Mouse (Mus musculus) activated CD4-positive, CD25-positive, alpha-beta regulatory T cell, adult 4 months (primary cell): Measurements from ENCODE around the gene Zfp341. TPM values are rescaled to one million over a fixed set of nuclear protein-coding genes. Genes with fewer than 3 reads are reported as not detected.

Source experiments
- ATAC-seq: one replicate; pipeline ENCODE4 v1.8.0; 2017
- polyA plus RNA-seq, 2 experiments: library from polyadenylated mRNA; unstranded; fragments of 100-300 nt; shearing (Covaris generic); gene quantifications; one replicate each; pipeline ENCODE4 v1.2.1; 2017

Gene Zfp341
- under 1 TPM; 0.37 to 0.73 TPM for polyA plus RNA-seq

DNA sequence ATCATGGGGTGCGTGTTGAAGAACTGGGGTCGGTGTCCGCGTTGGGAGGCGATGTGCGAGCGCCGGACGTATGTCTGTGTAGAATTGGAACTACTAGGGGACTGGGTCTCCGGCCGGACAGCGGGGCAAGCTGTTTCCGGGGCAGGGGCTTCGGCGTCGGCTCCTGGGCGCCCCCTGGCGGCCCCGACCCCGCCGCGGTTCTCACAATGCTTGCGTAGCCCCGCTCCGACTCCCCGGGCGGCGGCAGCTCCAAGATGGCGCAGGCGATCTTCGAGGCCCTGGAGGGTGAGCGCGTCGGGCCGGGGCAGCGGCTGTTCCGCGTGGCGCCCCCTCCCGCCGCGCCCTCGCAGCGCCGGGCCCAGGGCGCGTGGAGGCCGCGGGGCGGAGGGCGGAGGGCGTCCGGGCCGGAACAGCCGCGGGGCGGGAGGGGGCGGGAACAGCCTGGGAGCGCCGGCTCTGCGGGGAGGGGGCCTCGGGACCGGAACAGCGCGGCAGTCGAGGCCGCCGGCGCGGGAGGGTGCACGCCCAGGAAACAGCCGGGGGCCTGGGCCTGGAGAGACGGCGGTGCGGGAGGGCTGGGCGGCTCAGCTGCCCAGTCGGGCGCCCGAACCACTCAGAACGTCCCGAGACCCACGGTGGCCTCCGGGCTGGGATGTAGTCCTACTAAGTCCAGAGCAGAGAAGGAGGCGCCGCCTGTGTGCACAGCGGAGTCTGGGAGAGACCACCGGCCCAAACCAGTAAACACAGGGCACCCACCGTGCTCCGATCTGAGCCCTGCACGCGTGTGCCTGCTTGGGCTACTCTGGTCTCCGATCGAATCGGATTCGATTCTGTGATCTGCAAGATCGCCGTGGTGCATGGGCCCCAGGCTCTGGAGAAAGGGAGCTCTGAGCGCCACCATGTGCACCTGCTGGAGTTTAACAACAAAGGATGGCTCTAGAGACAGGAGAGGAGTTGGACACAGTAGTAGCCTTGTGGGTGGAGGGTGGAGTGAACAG is at the start of gene Zfp341, which contains the start of gene 4930519P11Rik:
TSS of gene Zfp341 (plus strand) at position 180 of the 998 bp plus-strand sequence.
TSS of gene 4930519P11Rik (minus strand) at position 320 of the 998 bp plus-strand sequence.
- ATAC-seq: peak; percentile 78

DNA sequence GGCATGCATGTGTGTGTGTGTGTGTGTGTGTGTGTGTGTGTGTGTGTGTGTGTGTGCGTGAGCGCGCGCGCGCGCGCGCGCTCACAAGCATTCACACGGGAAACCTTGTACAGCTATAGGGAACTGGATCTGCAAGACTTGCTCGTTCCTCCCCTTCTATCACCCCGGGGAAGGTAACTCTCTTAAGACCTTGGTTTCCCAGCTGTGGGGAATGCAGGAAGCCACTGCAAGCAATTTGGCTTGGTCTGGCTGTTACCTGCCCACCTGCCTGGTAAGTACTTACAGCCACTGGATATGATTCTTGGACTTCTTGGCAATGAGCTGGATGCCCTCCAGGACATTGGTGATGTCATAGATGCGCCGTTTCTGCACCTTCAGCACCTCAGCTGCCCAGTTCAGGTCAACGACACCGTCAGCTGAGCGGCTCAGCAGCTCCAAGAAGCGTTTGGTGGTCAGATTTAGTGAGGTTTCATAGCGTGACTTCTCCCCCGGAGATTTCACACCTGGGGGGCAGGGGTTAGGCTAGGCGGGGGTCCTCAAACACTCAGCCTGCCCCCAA is 49.4 kb upstream of the Zfp341 start:
- ATAC-seq: no peak

DNA sequence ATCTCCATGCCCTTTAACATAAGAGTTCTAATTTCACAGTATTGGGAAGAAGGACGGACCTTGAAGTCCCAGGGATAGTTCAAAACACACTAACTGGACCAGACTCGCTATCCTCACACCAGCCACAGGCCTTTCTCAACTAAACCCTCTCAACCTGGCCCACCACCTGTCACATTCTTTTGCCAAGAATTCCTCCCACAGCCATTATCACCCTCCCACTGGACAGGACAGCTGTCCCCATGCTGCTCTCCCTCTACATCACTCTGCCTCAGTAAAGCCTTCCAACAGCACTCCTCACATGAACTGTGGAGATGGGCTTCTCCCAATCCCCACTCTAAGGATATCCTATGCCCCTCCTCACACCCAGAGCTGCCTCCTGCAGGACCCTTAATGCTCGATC is 47.5 kb upstream of the Zfp341 start:
- no peak for ATAC-seq

DNA sequence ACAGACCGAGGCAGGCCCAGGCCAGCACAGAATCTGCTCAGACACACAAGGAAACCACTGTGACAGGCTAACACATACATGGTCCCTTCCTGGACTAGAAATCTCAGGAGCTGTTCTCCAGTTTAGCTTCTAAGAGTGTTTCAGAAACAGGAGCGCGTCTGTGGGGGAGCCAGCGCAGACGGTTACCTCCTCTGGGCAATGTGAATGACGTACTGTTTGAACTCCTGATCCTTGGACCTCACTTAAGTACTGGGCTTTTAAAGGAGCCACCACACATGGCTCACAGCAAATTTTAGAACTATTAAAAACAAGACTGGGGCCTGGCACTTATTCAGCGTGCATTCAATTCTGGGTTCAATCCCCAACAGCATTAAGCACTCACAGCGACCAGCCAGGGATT is 46.5 kb upstream of the Zfp341 start:
- ATAC-seq: no peak

DNA sequence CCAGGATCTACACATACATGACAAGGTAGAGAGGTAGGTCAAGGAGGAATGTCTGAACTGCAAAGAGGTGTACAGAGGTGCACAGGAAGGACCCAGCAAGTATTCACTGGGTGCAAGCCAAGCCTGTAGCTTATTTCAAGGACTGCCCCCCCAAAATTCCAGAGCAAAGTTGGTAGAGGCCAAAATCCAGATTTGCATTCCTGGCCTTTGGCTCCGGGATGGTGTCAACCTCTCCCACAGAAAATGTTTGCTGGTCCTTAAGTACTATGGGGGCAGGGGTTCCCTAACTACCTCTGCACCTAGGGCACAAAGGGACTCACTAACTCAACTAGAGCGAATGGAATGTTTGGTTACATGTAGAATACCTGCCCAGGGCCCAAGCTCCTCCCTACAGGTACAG is 45.3 kb upstream of the Zfp341 start:
- ATAC-seq: no peak

DNA sequence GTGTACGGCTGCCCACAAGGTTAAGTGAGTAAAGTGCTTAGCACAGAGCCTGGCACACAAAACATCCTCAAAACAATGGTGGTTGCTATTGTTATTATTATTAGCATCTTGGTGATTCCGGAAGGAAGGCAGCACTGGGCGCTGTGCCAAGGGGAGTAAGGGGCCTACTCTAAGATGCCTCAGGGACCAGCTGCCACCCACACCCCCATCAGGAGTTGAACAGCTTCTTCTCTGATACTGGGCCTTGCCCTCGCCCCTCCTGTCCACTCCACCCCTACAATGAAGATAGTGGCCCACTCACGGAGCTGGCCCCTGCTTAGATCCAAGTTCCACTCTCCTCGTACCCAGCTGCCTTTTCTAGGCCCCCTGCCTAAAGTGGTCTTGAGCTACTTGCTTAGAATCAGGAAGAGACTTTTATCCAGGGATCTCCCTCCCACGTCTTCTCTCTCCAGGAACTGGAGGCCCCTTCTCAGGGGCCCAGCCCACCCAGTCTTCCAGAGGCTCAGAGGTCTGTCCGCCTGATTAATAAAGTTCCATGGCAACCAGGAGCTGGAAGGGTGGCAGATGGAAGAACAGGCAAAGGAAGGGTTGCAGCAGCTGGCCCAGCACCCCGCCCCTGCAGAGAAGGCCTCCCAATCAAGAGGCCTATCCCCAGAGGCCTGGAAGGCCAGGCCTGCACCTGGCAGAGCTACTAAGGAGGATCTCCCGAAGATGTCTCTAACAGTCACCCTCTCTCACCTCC is 44.6 kb upstream of the Zfp341 start:
- ATAC-seq: no peak

DNA sequence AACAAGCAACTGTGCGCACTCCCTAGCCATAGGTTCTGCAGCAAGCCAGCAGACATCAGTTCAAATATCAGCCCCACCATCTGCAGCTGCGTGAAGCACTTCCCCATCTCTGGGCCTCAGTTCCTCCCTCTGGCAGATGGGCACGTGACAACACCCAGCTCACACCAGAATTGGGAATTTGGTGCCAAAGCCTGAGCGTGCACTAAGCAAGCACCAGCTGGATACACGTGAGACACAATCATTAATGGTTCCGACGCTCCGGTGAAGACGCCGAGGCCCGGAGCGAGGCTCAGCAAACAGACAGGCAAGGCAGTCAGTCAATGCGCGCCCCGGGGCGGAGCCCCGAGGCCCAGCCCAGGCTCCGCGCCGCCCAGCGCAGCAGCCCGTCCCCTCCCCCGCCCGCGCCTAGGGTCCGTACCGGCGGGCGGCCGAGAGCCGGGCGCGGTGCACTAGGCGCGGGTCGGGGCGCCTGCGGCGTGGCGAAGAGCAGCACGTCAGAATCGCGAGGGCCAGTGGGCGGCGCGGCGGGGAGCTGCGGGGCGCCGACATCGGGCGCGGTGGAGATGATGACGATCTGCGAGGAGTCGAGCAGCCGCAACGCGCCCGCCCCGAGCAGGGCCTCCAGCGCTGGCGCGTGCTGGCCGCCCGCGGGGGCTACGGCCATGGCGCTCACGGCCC is 43.9 kb upstream of the Zfp341 start:
- ATAC-seq: peak; percentile 41

DNA sequence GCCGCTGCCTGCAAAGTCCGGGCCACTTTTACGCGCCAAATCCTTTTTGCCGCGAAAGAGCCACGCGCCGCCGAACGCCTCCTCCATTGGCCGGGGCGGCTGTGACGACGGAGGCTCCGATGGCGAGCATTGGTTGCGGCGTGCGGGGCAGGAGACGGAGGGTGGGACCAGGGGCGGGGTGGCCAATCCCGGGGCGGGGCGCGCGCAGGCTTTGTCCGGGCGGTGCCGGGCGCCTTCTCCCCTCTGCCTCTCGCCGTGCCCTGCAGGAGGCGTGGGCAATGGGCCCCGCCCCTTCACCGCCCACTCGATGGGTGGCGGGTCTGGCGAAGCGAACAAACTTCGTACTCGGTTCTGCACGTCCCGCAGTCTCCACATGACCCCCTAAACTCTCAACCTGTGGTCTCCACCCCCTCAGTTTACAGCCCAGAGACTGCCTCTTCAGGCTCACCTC is 43.2 kb upstream of the Zfp341 start, which contains the start of gene E2f1:
TSS of gene E2f1 (minus strand) at position 57 of the 451 bp plus-strand sequence.
- ATAC-seq: peak; percentile 97

DNA sequence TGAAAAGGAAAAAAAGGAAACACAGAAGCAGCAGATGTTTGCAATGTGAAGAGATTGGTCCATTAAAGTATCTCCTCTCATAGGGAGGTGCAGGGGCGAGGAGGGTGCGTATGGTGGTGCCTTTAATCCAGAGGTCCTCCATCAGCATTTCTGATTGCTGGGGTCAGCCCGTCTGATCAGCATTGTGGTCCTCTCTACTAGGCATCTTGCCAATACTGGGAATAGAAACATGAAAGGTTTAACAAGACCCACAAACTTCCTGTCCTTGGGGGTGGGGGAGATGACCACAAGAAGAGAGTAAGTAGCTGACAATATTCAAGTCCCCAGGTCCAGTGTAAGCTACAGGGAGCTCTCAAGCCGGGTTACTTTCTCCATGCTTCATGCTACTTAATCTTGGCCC is 42.4 kb upstream of the Zfp341 start:
- ATAC-seq: no peak

DNA sequence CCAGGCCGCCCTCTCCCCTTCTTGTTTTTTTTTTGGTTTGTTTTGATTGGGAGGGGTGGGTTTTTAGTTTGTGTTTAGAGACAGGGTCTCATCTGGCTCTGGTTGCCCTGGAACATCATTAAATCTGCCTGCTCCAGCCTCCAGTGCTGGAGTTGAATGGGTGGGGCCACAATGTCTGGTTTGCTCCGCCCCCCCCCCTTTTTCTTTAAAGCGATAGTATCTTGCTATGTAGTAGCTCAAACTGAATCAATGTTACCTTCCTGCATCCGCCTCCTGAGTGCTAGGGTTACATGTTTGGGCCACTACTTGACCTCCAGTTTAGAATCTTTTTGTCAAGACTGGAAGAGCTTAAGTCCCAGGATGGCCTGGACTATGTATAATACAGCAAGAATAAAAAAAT is 41.8 kb upstream of the Zfp341 start:
- no peak for ATAC-seq

DNA sequence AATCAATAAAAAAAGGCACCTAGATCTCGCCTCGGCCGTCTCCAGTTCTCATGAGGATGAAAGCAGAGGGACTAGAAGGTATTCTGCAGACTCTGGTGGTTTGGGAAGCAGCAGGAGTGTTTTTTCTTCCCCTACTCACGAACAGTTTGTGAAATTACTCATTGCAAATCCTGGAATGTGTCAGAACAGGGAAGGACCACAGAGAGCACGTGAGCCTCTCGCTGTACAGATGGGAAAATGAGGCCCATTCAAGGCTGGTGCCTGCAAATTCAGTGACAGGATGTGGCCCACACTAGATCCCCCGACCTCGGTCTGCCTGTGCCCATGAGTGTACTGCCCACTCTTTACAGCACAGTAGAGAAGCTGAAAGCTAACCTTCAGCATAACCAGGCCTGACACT is 41.1 kb upstream of the Zfp341 start:
- ATAC-seq: no peak

DNA sequence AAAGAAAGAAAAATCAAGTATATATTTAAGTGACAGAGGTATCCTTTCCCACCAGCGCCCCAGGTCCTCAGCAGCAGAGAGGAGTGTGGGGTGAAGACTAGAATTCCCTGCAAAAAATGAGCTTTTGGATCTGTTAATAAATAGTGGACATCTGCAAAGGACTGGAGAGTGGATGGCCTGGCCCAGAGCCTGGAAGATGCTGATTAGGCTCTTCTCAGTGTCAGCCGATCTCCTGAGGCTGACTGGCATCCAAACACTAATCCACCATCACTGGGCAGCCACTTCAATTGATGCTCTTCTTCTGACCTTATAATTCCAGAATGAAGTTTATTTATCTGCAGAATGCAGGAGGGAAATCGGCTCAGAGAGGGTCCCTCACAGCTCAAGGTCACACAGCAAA is 40.1 kb upstream of the Zfp341 start:
- no peak for ATAC-seq

DNA sequence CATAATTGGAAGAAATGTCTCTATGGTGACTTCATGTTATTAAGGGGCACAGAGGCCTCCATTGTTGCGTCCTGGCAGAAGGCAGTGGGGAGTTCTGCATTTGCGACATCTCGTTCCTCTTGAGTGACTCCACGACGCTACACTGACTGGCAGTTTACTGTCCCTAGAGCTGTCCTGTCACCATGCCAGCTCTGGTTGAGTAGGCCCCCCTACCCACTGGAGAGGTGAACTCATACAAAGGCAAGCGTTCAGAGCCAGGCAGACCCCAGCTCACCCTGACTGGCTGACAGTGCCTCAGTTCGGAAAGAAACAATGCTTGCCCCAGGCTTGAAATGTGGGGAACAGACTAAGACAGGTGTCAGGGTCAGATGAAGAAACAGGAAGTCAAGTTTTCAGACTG is 38.8 kb upstream of the Zfp341 start:
- ATAC-seq: no peak

DNA sequence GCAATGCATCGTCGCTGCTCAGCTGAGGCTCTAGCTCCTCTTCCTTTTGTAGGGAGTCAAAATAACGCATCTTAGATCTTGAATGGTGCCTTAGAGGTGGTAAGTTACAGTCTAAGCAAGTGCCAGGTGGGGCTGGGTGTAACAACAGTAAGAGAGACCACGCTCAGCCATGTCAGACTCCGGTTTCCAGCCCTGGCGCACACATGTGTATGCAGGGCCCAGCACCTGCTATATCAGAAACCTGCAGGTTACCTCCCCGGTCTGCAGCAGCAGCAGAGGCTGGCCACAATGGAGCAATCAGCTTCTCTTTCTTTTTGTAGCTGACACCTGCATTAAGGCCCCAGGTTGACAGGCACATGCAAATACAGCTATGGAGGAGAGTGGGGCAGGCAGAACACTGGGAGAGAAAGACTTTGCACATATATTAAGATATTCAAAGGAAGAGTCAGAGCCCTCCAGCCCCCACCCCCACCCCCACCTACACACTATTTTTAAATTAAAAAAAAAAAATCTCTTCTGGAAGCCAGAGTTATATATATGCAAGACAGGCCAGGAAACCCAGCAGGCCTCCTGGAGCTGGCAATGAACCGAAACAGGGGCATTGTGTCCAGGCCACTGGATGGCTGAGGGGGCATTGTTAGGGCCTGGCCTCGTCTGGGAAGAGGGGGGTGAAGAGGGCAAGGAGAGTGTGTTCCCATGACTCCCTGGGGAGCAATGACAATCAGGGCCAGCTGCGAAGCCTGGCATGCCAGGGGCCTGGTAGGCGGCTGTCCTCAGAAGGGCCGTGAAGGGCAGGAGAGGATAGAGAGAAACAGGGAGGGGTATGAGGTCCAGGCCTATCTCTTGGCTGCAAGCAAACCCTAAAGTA is 36.0 kb upstream of the Zfp341 start:
- no peak for ATAC-seq

DNA sequence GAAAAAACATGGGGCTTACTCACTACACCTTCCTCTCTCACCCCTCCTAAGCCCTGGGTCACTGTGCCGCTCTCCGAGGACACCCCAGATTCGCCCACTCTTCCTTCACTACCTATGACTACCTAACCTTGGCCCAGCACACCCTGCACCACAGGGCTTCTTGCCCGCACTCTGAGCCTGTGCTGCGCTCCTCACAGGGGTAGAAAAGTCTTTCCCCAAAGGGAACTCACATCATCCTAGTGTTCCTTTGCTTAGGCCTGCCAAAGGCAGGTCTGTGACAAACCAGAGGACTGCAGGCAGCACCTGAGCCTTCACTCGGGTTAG is 35.4 kb upstream of the Zfp341 start:
- ATAC-seq: no peak

DNA sequence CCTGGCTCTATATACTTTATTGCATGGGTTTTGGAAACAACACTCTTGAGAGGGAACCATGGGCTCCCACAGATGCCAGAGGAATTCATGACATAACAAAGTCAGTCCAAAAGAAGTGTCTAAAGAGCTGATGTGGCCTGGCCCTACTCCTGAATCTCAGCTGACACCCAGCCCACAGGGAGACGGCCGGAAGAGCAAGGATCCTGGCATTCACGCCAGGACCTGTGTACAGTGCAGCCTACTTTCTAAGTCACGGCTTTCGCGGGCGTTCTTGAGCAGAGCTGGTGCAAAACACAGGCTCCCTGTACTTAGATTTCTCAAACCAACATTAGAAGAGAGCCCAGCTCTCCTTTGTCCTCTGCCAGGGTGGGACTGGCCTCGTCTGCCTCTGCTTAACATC is 32.5 kb upstream of the Zfp341 start:
- ATAC-seq: no peak

DNA sequence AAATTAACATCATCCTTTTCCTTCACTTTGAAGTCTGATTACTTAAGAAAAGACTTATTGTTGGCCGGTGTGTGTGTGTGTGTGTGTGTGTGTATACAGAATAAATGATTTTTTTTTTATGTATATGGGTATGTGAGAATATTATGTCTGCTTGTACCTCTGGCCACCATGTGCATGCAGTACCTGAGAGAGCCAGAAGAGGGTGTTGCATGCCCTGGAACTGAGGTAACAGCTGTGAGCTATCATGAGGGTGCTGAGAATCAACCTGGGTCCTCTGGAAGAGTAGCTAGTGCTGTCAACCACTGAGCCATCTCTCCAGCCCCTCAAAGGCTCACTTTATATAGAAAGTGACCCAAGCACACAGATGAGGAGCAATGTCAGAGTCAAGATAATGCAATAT is 31.7 kb upstream of the Zfp341 start:
- ATAC-seq: no peak

DNA sequence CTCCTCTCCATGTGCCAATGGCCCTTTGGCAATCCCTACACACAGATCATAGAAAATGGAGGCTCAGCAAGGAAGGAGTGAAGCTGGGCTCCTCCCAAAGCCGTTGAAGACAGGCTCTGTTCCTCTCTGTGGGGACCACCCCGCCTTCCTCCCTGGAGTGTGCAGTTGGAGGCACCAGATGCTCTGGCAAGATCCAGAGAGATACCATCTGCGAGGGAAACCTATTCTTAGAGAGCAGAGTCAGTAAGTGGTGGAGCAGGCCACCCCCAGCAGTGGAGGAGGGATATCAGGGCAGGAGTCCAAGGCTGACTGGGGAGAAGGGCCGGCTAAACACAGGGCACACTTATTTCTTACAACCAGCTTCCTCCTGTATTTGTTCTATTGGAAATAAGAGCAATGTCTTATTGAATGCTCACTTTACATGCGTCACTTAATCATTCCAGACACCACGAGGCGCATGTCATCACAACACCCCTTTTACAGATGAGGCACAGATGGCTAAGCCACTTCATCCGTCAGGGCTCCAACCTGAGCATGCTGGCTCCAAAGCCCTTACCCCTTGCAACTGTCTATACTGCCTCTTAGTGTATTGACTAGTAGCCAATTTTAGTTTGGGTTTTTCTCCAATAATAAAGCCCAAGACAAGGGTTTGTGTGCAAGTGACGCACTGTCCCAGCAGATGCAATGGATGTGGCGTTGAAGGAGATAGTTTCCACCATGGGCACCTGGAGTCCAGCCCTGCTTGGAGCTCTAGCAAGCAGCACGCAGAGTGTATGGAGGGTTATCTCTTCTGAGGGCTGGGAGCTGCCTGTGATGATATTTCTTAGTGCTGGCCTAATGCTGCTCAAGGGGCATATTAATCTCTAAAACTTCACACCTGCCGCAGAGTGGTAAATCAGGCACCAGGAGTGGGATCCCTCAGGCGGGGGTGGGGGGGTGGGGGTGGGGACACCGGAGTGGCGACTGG is 28.9 kb upstream of the Zfp341 start:
- ATAC-seq: no peak

DNA sequence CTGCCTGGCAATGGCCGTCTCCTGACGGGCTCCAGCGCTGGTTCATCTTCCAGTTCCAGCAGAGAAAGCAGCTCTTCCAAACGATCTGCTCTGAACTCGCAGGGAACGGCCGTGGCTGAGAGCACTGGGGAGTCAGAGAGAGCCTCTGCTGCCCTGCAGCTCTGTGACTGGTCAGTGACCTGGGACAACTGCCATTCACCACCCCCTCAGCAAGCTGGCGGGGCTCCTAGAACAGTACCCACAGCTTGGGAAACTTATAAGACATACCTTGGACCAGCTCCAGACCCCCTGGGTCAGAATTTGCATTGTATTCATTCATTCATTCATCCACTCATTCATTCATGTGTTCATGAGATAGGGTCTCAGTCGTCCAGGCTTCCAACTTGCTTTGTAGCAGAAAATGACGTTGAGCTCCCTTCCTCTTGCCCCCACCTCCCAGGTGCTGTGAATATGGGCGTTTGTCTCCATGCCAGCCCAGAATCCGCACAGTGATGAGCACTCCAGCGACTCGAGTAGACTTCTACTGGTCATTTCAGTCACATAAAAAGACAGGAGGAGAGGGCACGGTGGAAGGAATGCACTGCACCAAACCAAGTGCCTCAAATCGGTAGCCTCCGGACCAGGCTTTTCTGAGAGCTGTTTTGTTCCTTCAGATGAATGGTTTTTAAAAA is 28.0 kb upstream of the Zfp341 start:
- no peak for ATAC-seq

DNA sequence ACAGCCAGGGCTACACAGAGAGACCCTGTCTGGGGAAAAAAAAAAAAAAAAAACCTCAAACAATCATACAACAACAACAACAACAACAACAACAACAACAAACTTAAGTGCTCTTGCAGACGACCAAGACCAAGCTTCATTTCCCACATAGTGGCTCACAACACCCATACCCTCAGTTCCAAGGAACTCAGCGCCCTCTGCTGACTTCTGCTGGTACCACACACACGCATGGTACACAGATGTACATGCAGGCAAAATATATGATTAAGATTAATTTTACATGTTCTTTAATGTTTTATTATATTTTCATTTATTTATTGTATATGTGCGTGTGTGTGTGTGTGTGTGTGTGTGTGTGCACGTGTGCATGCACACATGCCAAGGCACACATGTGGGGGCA is 26.7 kb upstream of the Zfp341 start:
- ATAC-seq: no peak
